Mouse (Mus musculus) liver, postnatal 0 days (tissue): ENCODE measurements around the gene Msrb3. TPM values are rescaled to one million over a fixed set of nuclear protein-coding genes. Genes with fewer than 3 reads are reported as not detected.

ENCODE experiments used
- ATAC-seq: fragments of 200-750 bp; cut with Nextera tagmentation; 2 replicates; pipeline ENCODE4 v1.8.0; 2017; ENCODE audit warnings: mild to moderate bottlenecking, moderate library complexity
- DNase-seq: peaks from one replicate; pipeline ENCODE4 v3.0.0-alpha.2; 2016
- H3K27ac ChIP-seq: fragments of 300-500 bp; sonication (generic); 2 replicates; pipeline ENCODE4 v1.5.1; 2014; ENCODE audit warnings: antibody characterized with exemption, moderate library complexity, mild to moderate bottlenecking, low read depth
- H3K27me3 ChIP-seq: fragments of 300-500 bp; sonication (generic); 2 replicates; pipeline ENCODE4 v1.6.1; 2014; ENCODE audit warnings: low read length, control low read depth, mixed read lengths; ENCODE audit not compliant: insufficient read depth
- H3K36me3 ChIP-seq: fragments of 300-500 bp; sonication (generic); replicated peaks from 2 replicates; pipeline ENCODE4 v1.6.1; 2014; ENCODE audit warnings: mild to moderate bottlenecking, control low read depth, low read length, moderate library complexity, mixed read lengths; ENCODE audit not compliant: insufficient read depth
- H3K4me1 ChIP-seq: fragments of 300-500 bp; sonication (generic); 2 replicates; pipeline ENCODE4 v1.6.1; 2014; ENCODE audit warnings: antibody characterized with exemption, mild to moderate bottlenecking, control low read depth; ENCODE audit not compliant: insufficient read depth
- H3K4me2 ChIP-seq: fragments of 300-500 bp; sonication (generic); 2 replicates; pipeline ENCODE4 v1.6.1; 2014; ENCODE audit warnings: low read depth, mild to moderate bottlenecking, low read length, moderate library complexity, mixed read lengths
- H3K4me3 ChIP-seq: fragments of 300-500 bp; sonication (generic); 2 replicates; pipeline ENCODE4 v1.5.1; 2014; ENCODE audit warnings: low read depth, low read length
- H3K9ac ChIP-seq: fragments of 300-500 bp; sonication (generic); replicated peaks from 2 replicates; pipeline ENCODE4 v1.6.1; 2014; ENCODE audit warnings: mild to moderate bottlenecking, moderate library complexity
- H3K9me3 ChIP-seq: fragments of 300-500 bp; sonication (generic); 2 replicates; pipeline ENCODE4 v1.6.1; 2016; ENCODE audit warnings: mild to moderate bottlenecking, control low read depth, low read length, mixed read lengths
- CTCF ChIP-seq: sonication (generic); IDR thresholded peaks from 2 replicates; pipeline ENCODE4 v1.5.1; 2016; ENCODE audit warnings: antibody characterized with exemption, low read depth
- EP300 ChIP-seq: IDR thresholded peaks from 2 replicates; pipeline ENCODE4 v1.6.1; 2016; ENCODE audit warnings: antibody characterized with exemption, low read depth, mild to moderate bottlenecking
- WGBS: fragments of 180-500 bp; shearing (Covaris S2); extraction: QIAGEN DNeasy Blood & Tissue Kit; methylation state at CpG from one replicate; pipeline ENCODE4 v1.1.7; 2014; ENCODE audit not compliant: insufficient replicate concordance; 5-methylcytosine and 5-hydroxymethylcytosine counted together
- polyA plus RNA-seq: library from polyadenylated mRNA; unstranded; fragments of >200 nt; fragmentation: Nextera tagmentation; extraction: Ambion mirVana; gene quantifications from 2 replicates; pipeline ENCODE4 v1.2.1, GENCODE M21; 2015

The Msrb3 gene
- polyA plus RNA-seq, 1 experiment from 2014 or later: 2.7 TPM

- no peaks in the 10 kb centered on the region for H3K9me3 ChIP-seq
- DNase-seq (no peak), ATAC-seq (no peak)
- H3K4me2 ChIP-seq: no peak overlapping the region
- H3K4me1 ChIP-seq: peaks cover 3% of the 10 kb centered on the region; the same call in 1 of the 2 replicates
- H3K36me3 ChIP-seq: no peaks in the 10 kb centered on the region
- 63% methylated on average over 9 of the region's 9 CpGs for WGBS
- no peak overlapping the region for H3K4me3 ChIP-seq
- no peak overlapping the region for H3K27ac ChIP-seq
- H3K27me3 ChIP-seq: peaks cover 17% of the 10 kb centered on the region
- no peak overlapping the region for H3K9ac ChIP-seq
- TF ChIP-seq CTCF (no peak), EP300 (no peak)
Observed at GRCm38 (mm10) chr10:120901746-120902145, 2.8 kb upstream of the Msrb3 start.

GRCm38 (mm10) chr10:120900096-120900495 is 1.2 kb upstream of the Msrb3 start:
- Histone ChIP-seq H3K27me3 (peaks cover 17% of the 10 kb centered on the region), H3K4me2 (no peak overlapping the region), H3K4me1 (peaks cover 3% of the 10 kb centered on the region; the same call in 1 of the 2 replicates), H3K9ac (no peak overlapping the region), H3K36me3 (no peaks in the 10 kb centered on the region), H3K4me3 (no peak overlapping the region), H3K9me3 (no peaks in the 10 kb centered on the region), H3K27ac (no peak overlapping the region)
- no peak for ATAC-seq
- no peak for DNase-seq
- TF ChIP-seq EP300: no peak
- 74% methylated on average over 13 of the region's 13 CpGs for WGBS

GRCm38 (mm10) chr10:120898357-120898756 is 544 bp downstream of the Msrb3 start:
- peaks cover 7% of the 10 kb centered on the region; the same call in 1 of the 2 replicates for H3K4me1 ChIP-seq
- no peaks in the 10 kb centered on the region for H3K36me3 ChIP-seq
- H3K4me2 ChIP-seq: peak overlapping the region; percentile 82
- ATAC-seq: peak; percentile 31; the same call in 1 of the 2 replicates
- TF ChIP-seq CTCF: no peak
- no peak for TF ChIP-seq EP300
- peak overlapping the region; percentile 63 for H3K9ac ChIP-seq
- no peaks in the 10 kb centered on the region for H3K9me3 ChIP-seq
- peaks cover 17% of the 10 kb centered on the region for H3K27me3 ChIP-seq
- peak overlapping the region; percentile 39; the same call in 1 of the 2 replicates for H3K27ac ChIP-seq
- WGBS: under 1% methylated on average over 46 of the region's 49 CpGs
- DNase-seq: no peak
- peak overlapping the region; percentile 57 for H3K4me3 ChIP-seq

GRCm38 (mm10) chr10:120895899-120896289 is 3.0 kb downstream of the Msrb3 start:
- 5% methylated on average over 15 of the region's 15 CpGs for WGBS
- no peaks in the 10 kb centered on the region for H3K36me3 ChIP-seq
- H3K4me2 ChIP-seq: peak overlapping the region; percentile 20; the same call in 1 of the 2 replicates
- TF ChIP-seq EP300 (no peak), CTCF (no peak)
- peaks cover 7% of the 10 kb centered on the region; the same call in 1 of the 2 replicates for H3K4me1 ChIP-seq
- H3K9ac ChIP-seq: no peak overlapping the region
- DNase-seq (no peak), ATAC-seq (peak; percentile 21; the same call in 1 of the 2 replicates)
- H3K27ac ChIP-seq: 0 out of 2 replicates have a peak overlapping the region, but pooled peaks have one; percentile 20
- no peak overlapping the region for H3K4me3 ChIP-seq
- H3K9me3 ChIP-seq: no peaks in the 10 kb centered on the region
- H3K27me3 ChIP-seq: peaks cover 17% of the 10 kb centered on the region

- no peak overlapping the region for H3K9ac ChIP-seq
- TF ChIP-seq CTCF (no peak), EP300 (peak; percentile 67; the same call in 1 of the 2 replicates)
- WGBS: 56% methylated on average over 15 of the region's 15 CpGs
- peaks cover 7% of the 10 kb centered on the region; the same call in 1 of the 2 replicates for H3K4me1 ChIP-seq
- peak overlapping the region; percentile 29; the same call in 1 of the 2 replicates for H3K27ac ChIP-seq
- H3K27me3 ChIP-seq: peaks cover 17% of the 10 kb centered on the region
- H3K36me3 ChIP-seq: no peaks in the 10 kb centered on the region
- ATAC-seq (peak; percentile 57; the same call in 1 of the 2 replicates), DNase-seq (no peak)
- H3K4me2 ChIP-seq: 0 out of 2 replicates have a peak overlapping the region, but pooled peaks have one; percentile 20
- no peaks in the 10 kb centered on the region for H3K9me3 ChIP-seq
- no peak overlapping the region for H3K4me3 ChIP-seq
Observed at GRCm38 (mm10) chr10:120894978-120895898, 3.7 kb downstream of the Msrb3 start.

GRCm38 (mm10) chr10:120893938-120894337 is 5.0 kb downstream of the Msrb3 start:
- Histone ChIP-seq H3K9me3 (no peaks in the 10 kb centered on the region), H3K9ac (no peak overlapping the region), H3K27me3 (peaks cover 12% of the 10 kb centered on the region), H3K4me1 (peaks cover 5% of the 10 kb centered on the region; the same call in 1 of the 2 replicates), H3K36me3 (no peaks in the 10 kb centered on the region), H3K4me3 (no peak overlapping the region), H3K4me2 (0 out of 2 replicates have a peak overlapping the region, but pooled peaks have one; percentile 48), H3K27ac (no peak overlapping the region)
- no peak for TF ChIP-seq EP300
- no peak for TF ChIP-seq CTCF
- ATAC-seq (no peak), DNase-seq (no peak)
- 56% methylated on average over 4 of the region's 4 CpGs for WGBS
